Mouse (Mus musculus): ENCODE measurements around the gene Gorasp1. TPM values are rescaled to one million over a fixed set of nuclear protein-coding genes. Genes with fewer than 3 reads are reported as not detected.

Gorasp1 gene
- polyA plus RNA-seq, 1 experiment, result 0.49 TPM

- TF ChIP-seq TAL1 (IDR thresholded peaks at IDR 0.05; ENCODE audit: low read length), result no peak
- no peak for TF ChIP-seq GATA1 (IDR thresholded peaks at IDR 0.05; ENCODE audit: low read length)
- Histone ChIP-seq H3K4me3 (replicated peaks) (no peak overlapping the region), H3K36me3 (ENCODE audit: control insufficient read depth) (peaks cover 96% of the 10 kb centered on the region), H3K4me1 (ENCODE audit: control insufficient read depth) (no peaks in the 10 kb centered on the region), H3K27me3 (ENCODE audit: control insufficient read depth) (no peaks in the 10 kb centered on the region), H3K9me3 (ENCODE audit: control insufficient read depth, low read length) (no peaks in the 10 kb centered on the region)
Observed at GRCm38 (mm10) chr9:119923462-119923861, 13.9 kb downstream of the Gorasp1 start.

GRCm38 (mm10) chr9:119919858-119920257 is 17.5 kb downstream of the Gorasp1 start:
- H3K4me1 ChIP-seq (ENCODE audit: control insufficient read depth), result no peaks in the 10 kb centered on the region
- H3K4me3 ChIP-seq (replicated peaks), result no peak overlapping the region
- H3K9me3 ChIP-seq (ENCODE audit: control insufficient read depth, low read length), result no peaks in the 10 kb centered on the region
- peaks cover 93% of the 10 kb centered on the region for H3K36me3 ChIP-seq (ENCODE audit: control insufficient read depth)
- H3K27me3 ChIP-seq (ENCODE audit: control insufficient read depth), result no peaks in the 10 kb centered on the region
- no peak for TF ChIP-seq TAL1 (IDR thresholded peaks at IDR 0.05; ENCODE audit: low read length)
- no peak for TF ChIP-seq GATA1 (IDR thresholded peaks at IDR 0.05; ENCODE audit: low read length)

GRCm38 (mm10) chr9:119913087-119913838 is 24.1 kb downstream of the Gorasp1 start:
- TF ChIP-seq GATA1 (IDR thresholded peaks at IDR 0.05; ENCODE audit: low read length) (no peak), TAL1 (IDR thresholded peaks at IDR 0.05; ENCODE audit: low read length) (no peak)
- no peaks in the 10 kb centered on the region for H3K4me1 ChIP-seq (ENCODE audit: control insufficient read depth)
- H3K36me3 ChIP-seq (ENCODE audit: control insufficient read depth), result peaks cover 96% of the 10 kb centered on the region
- no peaks in the 10 kb centered on the region for H3K27me3 ChIP-seq (ENCODE audit: control insufficient read depth)
- H3K4me3 ChIP-seq (replicated peaks), result no peak overlapping the region
- no peaks in the 10 kb centered on the region for H3K9me3 ChIP-seq (ENCODE audit: control insufficient read depth, low read length)

GRCm38 (mm10) chr9:119909931-119910330 is 27.4 kb downstream of the Gorasp1 start:
- no peak overlapping the region for H3K4me3 ChIP-seq (replicated peaks)
- H3K27me3 ChIP-seq (ENCODE audit: control insufficient read depth), result no peaks in the 10 kb centered on the region
- no peak for TF ChIP-seq GATA1 (IDR thresholded peaks at IDR 0.05; ENCODE audit: low read length)
- no peak for TF ChIP-seq TAL1 (IDR thresholded peaks at IDR 0.05; ENCODE audit: low read length)
- peaks cover 99% of the 10 kb centered on the region for H3K36me3 ChIP-seq (ENCODE audit: control insufficient read depth)
- no peaks in the 10 kb centered on the region for H3K9me3 ChIP-seq (ENCODE audit: control insufficient read depth, low read length)
- no peaks in the 10 kb centered on the region for H3K4me1 ChIP-seq (ENCODE audit: control insufficient read depth)

- Histone ChIP-seq H3K9me3 (ENCODE audit: control insufficient read depth, low read length) (no peaks in the 10 kb centered on the region), H3K27me3 (ENCODE audit: control insufficient read depth) (no peaks in the 10 kb centered on the region), H3K4me1 (ENCODE audit: control insufficient read depth) (no peaks in the 10 kb centered on the region), H3K4me3 (replicated peaks) (no peak overlapping the region), H3K36me3 (ENCODE audit: control insufficient read depth) (peaks cover 99% of the 10 kb centered on the region)
- no peak for TF ChIP-seq TAL1 (IDR thresholded peaks at IDR 0.05; ENCODE audit: low read length)
- TF ChIP-seq GATA1 (IDR thresholded peaks at IDR 0.05; ENCODE audit: low read length), result no peak
Observed at GRCm38 (mm10) chr9:119908708-119909107, 28.7 kb downstream of the Gorasp1 start.

GRCm38 (mm10) chr9:119902410-119903151 is 34.8 kb downstream of the Gorasp1 start:
- H3K4me3 ChIP-seq (replicated peaks), result no peak overlapping the region
- TF ChIP-seq TAL1 (IDR thresholded peaks at IDR 0.05; ENCODE audit: low read length) (no peak), GATA1 (IDR thresholded peaks at IDR 0.05; ENCODE audit: low read length) (no peak)
- no peaks in the 10 kb centered on the region for H3K27me3 ChIP-seq (ENCODE audit: control insufficient read depth)
- H3K36me3 ChIP-seq (ENCODE audit: control insufficient read depth), result peaks cover 74% of the 10 kb centered on the region
- no peaks in the 10 kb centered on the region for H3K9me3 ChIP-seq (ENCODE audit: control insufficient read depth, low read length)
- H3K4me1 ChIP-seq (ENCODE audit: control insufficient read depth), result no peaks in the 10 kb centered on the region; the same call in 1 of the 2 replicates

GRCm38 (mm10) chr9:119899446-119899845 is 37.9 kb downstream of the Gorasp1 start:
- H3K36me3 ChIP-seq (ENCODE audit: control insufficient read depth), result peaks cover 48% of the 10 kb centered on the region
- H3K9me3 ChIP-seq (ENCODE audit: control insufficient read depth, low read length), result no peaks in the 10 kb centered on the region
- H3K4me3 ChIP-seq (replicated peaks), result no peak overlapping the region
- TF ChIP-seq TAL1 (IDR thresholded peaks at IDR 0.05; ENCODE audit: low read length) (no peak), GATA1 (IDR thresholded peaks at IDR 0.05; ENCODE audit: low read length) (no peak)
- H3K27me3 ChIP-seq (ENCODE audit: control insufficient read depth), result no peaks in the 10 kb centered on the region
- peaks cover 18% of the 10 kb centered on the region for H3K4me1 ChIP-seq (ENCODE audit: control insufficient read depth)

- no peak for TF ChIP-seq TAL1 (IDR thresholded peaks at IDR 0.05; ENCODE audit: low read length)
- no peak for TF ChIP-seq GATA1 (IDR thresholded peaks at IDR 0.05; ENCODE audit: low read length)
- Histone ChIP-seq H3K4me3 (replicated peaks) (peak overlapping the region; percentile 96), H3K36me3 (ENCODE audit: control insufficient read depth) (peaks cover 17% of the 10 kb centered on the region), H3K27me3 (ENCODE audit: control insufficient read depth) (no peaks in the 10 kb centered on the region), H3K9me3 (ENCODE audit: control insufficient read depth, low read length) (peaks cover 4% of the 10 kb centered on the region), H3K4me1 (ENCODE audit: control insufficient read depth) (peaks cover 29% of the 10 kb centered on the region)
Observed at GRCm38 (mm10) chr9:119895040-119895721, 42.2 kb downstream of the Gorasp1 start.

All from erythroblast, embryonic 14.5 days (primary cell).